Mouse (Mus musculus) heart, embryonic 15.5 days (tissue): Measurements from ENCODE around the gene Ccdc134. TPM values are rescaled to one million over a fixed set of nuclear protein-coding genes. Genes with fewer than 3 reads are reported as not detected.

ENCODE experiments used
- ATAC-seq: fragments of 200-750 bp; cut with Nextera tagmentation; replicated peaks from 2 replicates; pipeline ENCODE4 v1.8.0; 2017; ENCODE audit warnings: low read depth, moderate TSS enrichment; ENCODE audit not compliant: insufficient number of reproducible peaks, insufficient read depth, low FRiP score
- H3K27ac ChIP-seq: fragments of 300-500 bp; sonication (generic); 2 replicates; pipeline ENCODE4 v1.5.1; 2015; ENCODE audit warnings: mild to moderate bottlenecking, inconsistent platforms
- H3K27me3 ChIP-seq: fragments of 300-500 bp; sonication (generic); 2 replicates; pipeline ENCODE4 v1.6.1; 2015; ENCODE audit warnings: inconsistent platforms
- H3K36me3 ChIP-seq: fragments of 300-500 bp; sonication (generic); 2 replicates; pipeline ENCODE4 v1.6.1; 2015; ENCODE audit warnings: mild to moderate bottlenecking, inconsistent platforms
- H3K4me1 ChIP-seq: fragments of 300-500 bp; sonication (generic); replicated peaks from 2 replicates; pipeline ENCODE4 v1.6.1; 2015; ENCODE audit warnings: inconsistent platforms
- H3K4me2 ChIP-seq: fragments of 300-500 bp; sonication (generic); 2 replicates; pipeline ENCODE4 v1.6.1; 2015; ENCODE audit warnings: inconsistent platforms, mild to moderate bottlenecking, moderate library complexity
- H3K4me3 ChIP-seq: fragments of 300-500 bp; sonication (generic); 2 replicates; pipeline ENCODE4 v1.5.1; 2015; ENCODE audit warnings: mild to moderate bottlenecking, inconsistent platforms
- H3K9ac ChIP-seq: fragments of 300-500 bp; sonication (generic); 2 replicates; pipeline ENCODE4 v1.6.1; 2015; ENCODE audit warnings: mild to moderate bottlenecking, inconsistent platforms
- H3K9me3 ChIP-seq: fragments of 300-500 bp; sonication (generic); replicated peaks from 2 replicates; pipeline ENCODE4 v1.6.1; 2016; ENCODE audit warnings: inconsistent platforms
- WGBS: fragments of 180-500 bp; shearing (Covaris S2); methylation state at CpG from one replicate; pipeline ENCODE4 v1.1.7; 2015; ENCODE audit warnings: mixed read lengths; 5-methylcytosine and 5-hydroxymethylcytosine counted together
- polyA plus RNA-seq: library from polyadenylated mRNA; unstranded; fragments of >200 nt; fragmentation: Nextera tagmentation; extraction: Ambion mirVana; gene quantifications from 2 replicates; pipeline ENCODE4 v1.2.1, GENCODE M21; 2015

Ccdc134 gene
- polyA plus RNA-seq, 1 experiment from 2014 or later: 7.4 TPM

DNA sequence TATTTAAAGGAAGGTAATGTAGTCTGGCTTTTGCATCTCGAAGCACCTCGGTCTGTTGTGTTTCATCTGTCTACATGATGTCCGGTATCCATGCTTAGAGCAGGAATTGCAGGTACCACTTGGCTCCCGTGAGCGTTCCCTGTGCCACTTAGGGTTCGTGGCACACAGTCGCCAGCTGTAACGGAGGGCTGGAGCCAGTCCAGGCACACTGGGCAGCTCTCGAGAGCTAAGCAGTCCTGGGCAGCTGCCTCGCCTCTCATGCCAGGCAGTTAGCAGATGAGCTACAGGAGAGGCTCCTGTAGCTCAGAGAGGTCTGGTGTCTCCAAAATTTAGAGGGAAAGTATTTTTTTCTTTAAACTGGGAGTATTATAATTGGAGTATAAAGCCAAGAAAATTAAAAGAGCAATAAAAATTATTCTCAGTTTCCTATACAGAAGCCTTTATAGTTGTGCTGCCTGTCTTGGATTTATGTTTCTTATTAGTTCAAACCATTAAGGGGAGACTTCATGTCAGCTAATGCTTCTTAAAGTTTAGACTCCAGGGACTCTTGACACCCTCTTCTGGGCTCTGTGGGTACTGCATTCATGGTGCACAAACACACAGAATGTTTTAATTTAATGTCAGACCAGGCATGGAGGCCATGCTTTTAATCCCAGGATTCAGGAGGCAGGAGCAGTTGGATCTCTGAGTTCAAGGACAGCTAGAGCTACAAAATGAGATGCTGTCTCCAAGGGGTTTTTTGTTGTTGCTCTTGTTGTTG is 60.9 kb downstream of the Ccdc134 start:
- WGBS: 86% methylated on average over 10 of the region's 10 CpGs
- no peak overlapping the region for H3K9ac ChIP-seq
- H3K36me3 ChIP-seq: peaks cover 28% of the 10 kb centered on the region
- ATAC-seq: no peak
- no peak overlapping the region for H3K4me2 ChIP-seq
- H3K9me3 ChIP-seq: no peaks in the 10 kb centered on the region
- no peak overlapping the region for H3K27ac ChIP-seq
- peaks cover 43% of the 10 kb centered on the region for H3K4me1 ChIP-seq
- H3K4me3 ChIP-seq: no peak overlapping the region
- no peaks in the 10 kb centered on the region for H3K27me3 ChIP-seq

Other genes starting within 250 kb of the Ccdc134 start
- gene Polr3h, start 201.7 kb upstream of the Ccdc134 start, polyA plus RNA-seq: 134 and 145 TPM in 2 replicates
- gene Csdc2, start 191.2 kb upstream of the Ccdc134 start, polyA plus RNA-seq: 5.7 and 9.6 TPM in 2 replicates
- 18.1 and 27.9 TPM in 2 replicates for gene Pmm1, start 167.0 kb upstream of the Ccdc134 start, polyA plus RNA-seq
- not detected in 2 replicates for gene 1700029P11Rik, start 147.4 kb upstream of the Ccdc134 start, polyA plus RNA-seq
- gene Xrcc6, start 140.1 kb upstream of the Ccdc134 start, polyA plus RNA-seq: 58.2 and 85.4 TPM in 2 replicates
- gene Desi1, start 94.1 kb upstream of the Ccdc134 start, polyA plus RNA-seq: 16.8 and 26.9 TPM in 2 replicates
- 130 and 171 TPM in 2 replicates for gene Snu13, start 80.3 kb upstream of the Ccdc134 start, polyA plus RNA-seq
- gene 4930407I10Rik, start 68.8 kb upstream of the Ccdc134 start, polyA plus RNA-seq: not detected in 2 replicates
- 0.05 TPM in 1 of 2 replicates, not detected in the other for gene Mei1, start 57.9 kb upstream of the Ccdc134 start, polyA plus RNA-seq
- gene Srebf2, start 19.3 kb downstream of the Ccdc134 start, polyA plus RNA-seq: 73.8 and 106 TPM in 2 replicates
- gene Shisa8, start 84.9 kb downstream of the Ccdc134 start, polyA plus RNA-seq: 0.22 and 0.25 TPM in 2 replicates
- gene Tnfrsf13c, start 96.4 kb downstream of the Ccdc134 start, polyA plus RNA-seq: not detected in 2 replicates
- 54.0 and 55.7 TPM in 2 replicates for gene Cenpm, start 116.8 kb downstream of the Ccdc134 start, polyA plus RNA-seq
- not detected in 2 replicates for gene 1500009C09Rik, start 124.5 kb downstream of the Ccdc134 start, polyA plus RNA-seq
- 3.4 and 5.2 TPM in 2 replicates for gene Sept3, start 147.0 kb downstream of the Ccdc134 start, polyA plus RNA-seq
- gene Wbp2nl, start 171.0 kb downstream of the Ccdc134 start, polyA plus RNA-seq: 0.13 and 0.23 TPM in 2 replicates
- 39.1 and 52.3 TPM in 2 replicates for gene Naga, start 211.0 kb downstream of the Ccdc134 start, polyA plus RNA-seq
- gene Pheta2, start 211.0 kb downstream of the Ccdc134 start, polyA plus RNA-seq: 6.3 and 11.5 TPM in 2 replicates
- 334 and 337 TPM in 2 replicates for gene Smdt1, start 211.0 kb downstream of the Ccdc134 start, polyA plus RNA-seq
- gene Ndufa6, start 226.4 kb downstream of the Ccdc134 start, polyA plus RNA-seq: 483 and 678 TPM in 2 replicates